Mouse (Mus musculus): Measurements from ENCODE around the gene Cideb.

The Cideb gene

DNA sequence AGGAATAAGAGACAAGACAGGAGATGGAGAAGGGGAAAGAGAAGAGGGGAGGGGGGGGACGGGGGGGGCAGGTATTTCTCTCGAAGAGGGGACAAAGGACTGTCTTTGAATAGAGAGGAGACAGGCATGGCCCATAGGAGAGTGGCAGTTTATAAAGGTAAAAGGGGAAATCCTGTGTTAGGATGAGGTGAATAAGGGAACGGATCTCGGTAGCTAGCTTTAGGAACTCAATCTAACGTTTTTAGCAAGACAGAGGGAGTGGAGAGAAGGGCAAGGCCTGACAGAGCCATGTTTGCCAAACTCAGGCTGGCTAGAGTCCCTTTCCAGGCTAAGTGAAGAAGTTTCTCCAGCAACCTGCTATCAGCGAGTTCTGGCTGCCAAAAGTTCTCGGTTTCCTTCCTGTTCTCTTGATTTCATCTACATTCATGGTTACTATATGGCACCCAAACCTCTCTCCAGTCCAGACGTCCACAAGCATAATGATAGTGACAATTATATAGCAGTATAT lies 35.8 kb downstream of the Cideb start:
- DNase-seq (ENCODE audit: low spot score in 2 of 2) = no peak

DNA sequence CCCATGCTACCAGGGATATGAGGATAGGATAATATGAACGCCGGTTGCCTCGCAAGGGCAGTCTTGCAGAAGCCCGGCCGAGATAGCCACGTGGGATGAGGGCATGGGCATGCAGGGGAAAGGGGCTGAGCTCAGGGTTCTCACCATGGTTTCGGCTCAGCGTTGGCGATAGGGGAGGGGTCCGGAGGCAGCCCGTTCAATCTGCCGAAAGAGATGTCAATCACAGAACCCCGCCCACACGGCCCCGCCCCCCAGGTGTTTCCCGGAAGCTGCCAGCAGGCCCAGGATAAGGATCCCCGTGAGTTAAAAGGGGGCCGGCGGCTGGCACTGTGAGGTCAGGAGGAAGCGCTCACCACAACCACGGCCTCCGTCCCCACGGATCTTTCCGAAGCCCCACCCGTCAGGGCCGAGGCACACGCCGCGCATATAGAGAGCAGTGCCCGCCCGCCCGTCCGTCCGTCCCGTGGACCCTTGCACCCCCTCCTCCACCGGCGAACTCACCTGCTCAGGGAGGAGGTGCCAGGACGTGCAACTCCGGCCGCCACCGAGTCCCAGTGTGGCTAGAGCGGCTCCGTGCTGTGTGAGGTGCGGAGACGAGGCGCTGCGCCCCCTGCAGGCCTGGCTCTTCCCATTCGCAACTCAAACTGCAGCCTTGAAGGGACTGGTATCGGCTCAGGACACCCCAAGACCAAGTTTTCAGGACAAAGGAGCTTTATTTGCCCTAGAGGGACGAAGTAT lies 36.4 kb downstream of the Cideb start, which contains the start of gene Rabggta:
Gene Rabggta, minus strand, starts transcription at position 564 of the 738 bp plus-strand sequence.
- peak; percentile 84 to 90 for DNase-seq (ENCODE audit: low spot score in 2 of 2)

DNA sequence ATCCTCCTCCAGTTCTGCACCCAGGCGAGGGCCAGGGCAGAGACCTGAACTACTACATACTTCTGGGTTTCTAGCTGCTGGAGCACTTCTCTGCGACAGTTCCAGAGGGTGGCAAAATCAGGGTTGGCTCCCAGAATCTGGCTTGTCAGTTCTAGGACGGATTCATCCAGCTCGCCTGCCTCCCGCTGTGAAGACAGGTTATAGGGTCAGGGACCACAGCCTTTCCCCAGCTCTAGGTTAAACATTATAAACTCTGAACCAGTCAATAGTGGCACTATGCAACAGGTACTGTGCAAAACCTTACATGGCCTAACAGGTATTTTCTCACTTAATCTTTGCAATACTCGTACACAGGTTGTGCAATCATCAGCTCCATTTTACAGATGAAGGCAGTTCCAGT lies 37.2 kb downstream of the Cideb start:
- no peak for DNase-seq (ENCODE audit: low spot score in 2 of 2)

DNA sequence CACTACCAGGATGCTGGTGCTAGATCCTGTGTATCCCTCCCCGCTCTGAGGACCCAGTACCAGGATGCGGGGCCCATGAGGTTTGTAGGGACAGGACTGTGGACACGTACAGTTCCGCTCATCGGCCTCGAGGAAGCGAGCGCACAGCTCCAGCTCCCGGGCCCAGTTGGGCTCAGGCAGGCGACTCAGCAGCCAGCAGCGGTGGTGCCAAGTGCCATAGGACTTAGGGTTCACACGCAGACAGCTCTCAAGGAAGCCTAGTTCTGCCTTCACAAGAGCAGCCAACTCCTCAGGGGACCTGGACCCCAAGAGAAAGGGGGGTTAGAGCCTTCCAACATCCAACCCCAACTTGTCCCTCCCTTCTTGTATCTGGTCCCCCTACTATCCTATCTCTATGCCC lies 37.6 kb downstream of the Cideb start:
- DNase-seq (ENCODE audit: low spot score in 2 of 2) = no peak

DNA sequence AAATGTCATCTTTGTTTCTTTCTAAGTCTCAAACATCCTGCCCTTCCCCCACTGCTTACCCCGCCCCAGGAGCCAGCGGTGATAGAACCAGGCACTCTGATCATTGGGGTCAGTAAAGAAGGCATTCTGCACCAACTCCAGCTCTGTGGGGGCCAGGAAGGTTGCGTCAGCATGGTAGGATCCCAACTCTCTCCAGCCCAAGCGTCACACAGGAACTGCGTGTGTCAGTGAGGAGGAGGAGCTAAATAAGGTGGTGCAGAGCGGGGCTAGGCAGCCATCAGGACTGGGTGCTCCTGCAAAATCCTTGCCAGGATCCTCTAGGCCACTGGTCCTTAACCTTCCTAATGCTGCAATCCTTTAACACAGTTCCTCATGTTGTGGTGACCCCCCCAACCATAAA lies 38.5 kb downstream of the Cideb start:
- no peak for DNase-seq (ENCODE audit: low spot score in 2 of 2)

DNA sequence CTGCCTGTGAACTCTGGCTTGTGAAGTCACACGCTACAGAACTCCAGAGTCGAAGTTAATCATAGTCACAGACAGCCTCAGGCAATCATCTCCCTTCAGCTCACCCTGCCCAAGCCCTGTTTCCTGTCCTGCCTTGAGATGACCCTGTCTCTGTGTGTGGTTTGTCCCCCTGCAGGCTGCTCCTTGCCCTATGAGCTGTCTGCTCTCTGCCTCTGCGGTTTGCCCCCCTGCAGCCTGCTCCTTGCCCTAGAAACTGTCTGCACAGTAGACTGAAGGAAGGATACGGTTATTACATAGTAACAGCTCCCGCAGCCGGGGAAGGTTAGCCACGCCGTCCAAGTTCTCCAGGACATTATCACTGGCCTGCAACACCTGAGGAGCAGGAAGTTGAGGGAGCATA lies 41.4 kb downstream of the Cideb start:
- no peak for DNase-seq (ENCODE audit: low spot score in 2 of 2)

DNA sequence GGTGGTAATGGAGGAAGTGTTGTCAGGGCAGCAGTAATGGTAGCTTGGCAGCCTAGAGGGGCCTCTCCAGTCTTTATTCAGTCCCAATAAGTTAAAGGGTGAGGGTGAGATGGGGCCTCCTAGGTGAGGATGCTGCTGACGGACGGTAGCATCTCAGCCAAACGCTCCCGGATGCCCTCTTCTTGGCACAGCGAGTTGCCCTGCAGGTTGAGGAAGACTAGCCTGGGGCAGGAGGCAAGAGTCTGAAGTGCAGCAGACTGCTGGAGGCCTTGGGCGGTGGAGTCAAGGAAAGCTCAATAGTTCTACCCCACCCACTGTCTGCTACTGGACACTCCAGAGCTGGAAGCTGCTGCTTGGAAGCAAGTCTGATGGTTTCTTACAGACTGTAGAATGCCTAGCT lies 42.0 kb downstream of the Cideb start:
- no peak for DNase-seq (ENCODE audit: low spot score in 2 of 2)

DNA sequence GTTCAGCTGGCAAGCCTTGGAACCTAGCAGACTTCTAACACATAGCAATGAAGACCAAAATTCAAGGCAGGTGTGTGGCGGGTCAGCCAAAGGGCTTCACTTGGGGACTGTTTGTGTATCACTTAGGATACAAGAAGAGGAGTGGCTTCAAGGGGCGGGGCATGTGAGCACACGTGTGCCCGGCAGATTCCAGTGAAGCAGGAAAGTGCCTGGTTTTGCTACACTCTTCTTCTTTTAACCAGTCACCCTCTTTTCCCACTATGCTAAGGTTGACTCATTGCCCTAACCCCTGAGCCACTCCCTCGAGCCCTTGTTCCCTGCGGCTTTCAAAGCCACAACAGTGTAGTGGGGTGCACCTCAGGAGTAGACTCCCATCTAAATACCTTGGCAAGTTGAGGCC lies 43.4 kb downstream of the Cideb start:
- DNase-seq (ENCODE audit: low spot score in 2 of 2) = no peak

DNA sequence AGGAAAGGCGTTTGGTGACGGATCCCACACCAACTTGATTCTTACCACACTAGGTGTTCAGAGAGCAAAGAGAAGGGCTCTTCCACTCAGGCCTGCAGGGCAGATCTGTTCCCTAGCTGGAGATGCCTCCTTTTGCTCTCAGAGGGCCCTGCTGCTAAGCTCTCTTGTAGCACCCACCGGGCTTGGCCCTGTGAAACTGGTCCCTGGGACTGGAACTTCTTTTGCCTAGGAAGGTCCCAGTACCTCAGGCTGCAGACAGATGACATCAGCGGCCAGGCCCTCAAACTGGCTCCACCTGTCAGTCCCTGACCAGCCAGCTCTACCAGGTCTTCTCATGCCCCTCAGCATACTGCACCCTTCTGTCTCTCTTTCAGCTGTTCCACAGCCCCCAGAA lies 44.5 kb downstream of the Cideb start, which contains the start of gene Tgm1:
Gene Tgm1, minus strand, starts transcription at position 198 of the 394 bp plus-strand sequence.
- no peak for DNase-seq (ENCODE audit: low spot score in 2 of 2)

DNA sequence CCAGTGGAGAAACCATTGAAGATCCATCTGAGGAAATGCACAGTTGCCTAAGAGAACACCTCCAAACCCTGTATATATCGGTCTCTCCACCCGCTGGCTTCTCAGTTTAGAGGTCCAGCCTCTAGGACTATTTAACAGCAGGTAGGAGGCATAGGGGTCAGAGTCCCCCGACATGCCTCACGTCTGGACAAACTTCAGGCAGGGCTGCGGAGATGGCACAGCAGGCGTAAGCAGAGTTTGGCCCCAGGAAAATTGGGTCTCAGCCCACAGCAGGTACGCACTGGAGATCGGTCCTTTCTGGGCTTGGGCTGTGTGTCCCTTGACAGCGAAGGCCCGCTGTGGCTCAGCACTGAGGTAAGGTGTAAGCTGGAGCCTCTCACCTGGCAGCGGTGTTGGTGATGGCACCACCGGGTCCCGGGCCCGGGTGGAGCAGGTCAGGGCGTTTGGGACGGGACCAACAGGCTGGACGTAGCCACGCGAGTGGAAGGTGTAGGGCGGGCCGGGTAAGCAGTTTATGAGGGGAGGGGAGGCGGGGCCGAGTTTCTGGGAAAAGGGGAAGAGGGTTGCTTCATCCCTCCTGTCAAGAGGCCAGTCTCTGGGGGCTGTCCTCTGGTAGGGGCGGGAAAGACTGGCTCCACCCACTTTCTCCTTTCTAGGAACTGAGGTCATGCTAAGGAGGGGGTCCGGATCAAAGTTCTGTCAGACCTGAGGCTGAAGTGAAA lies 45.1 kb downstream of the Cideb start:
- DNase-seq (ENCODE audit: low spot score in 2 of 2) = peak in 1 of 2 experiments; percentile 40

DNA sequence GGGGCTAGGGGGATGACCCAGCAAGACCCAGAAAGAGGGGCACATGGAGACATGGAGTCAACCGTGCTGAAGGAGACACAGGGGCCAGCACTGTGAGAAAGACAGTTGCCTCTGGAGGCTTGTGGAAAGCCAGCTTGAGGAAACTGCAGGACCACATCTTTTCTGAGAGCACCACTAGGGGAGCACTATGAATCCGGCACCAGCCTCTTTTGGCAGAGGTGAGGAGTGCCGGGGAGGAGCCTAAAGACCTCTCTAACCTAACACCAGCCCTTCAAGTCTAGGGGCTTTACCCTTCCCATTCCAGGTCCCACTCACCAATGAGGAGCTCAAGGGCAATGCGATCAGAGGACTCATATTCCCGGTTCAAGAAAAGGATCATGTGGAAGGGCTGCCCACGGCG lies 46.5 kb downstream of the Cideb start:
- DNase-seq (ENCODE audit: low spot score in 2 of 2) = no peak

DNA sequence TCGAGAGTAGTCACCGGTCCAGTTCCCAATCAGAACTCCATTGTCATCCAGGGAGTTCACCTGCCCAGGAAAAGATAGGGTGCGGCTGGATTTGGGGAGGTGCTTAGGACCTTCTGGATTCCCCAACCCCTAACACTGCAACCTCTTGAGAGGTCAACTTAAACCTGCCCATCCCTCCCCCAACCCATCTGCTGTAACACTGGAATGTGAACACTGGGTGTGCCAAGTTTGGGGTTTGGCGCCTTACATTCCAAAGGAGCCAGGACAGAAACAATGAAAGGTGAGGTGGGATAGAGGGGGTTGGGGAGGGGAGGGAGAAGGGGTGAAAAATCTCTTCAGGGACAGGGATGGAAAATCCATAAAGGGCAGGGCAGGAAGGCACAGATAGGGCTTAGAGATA lies 48.7 kb downstream of the Cideb start:
- no peak for DNase-seq (ENCODE audit: low spot score in 2 of 2)

DNA sequence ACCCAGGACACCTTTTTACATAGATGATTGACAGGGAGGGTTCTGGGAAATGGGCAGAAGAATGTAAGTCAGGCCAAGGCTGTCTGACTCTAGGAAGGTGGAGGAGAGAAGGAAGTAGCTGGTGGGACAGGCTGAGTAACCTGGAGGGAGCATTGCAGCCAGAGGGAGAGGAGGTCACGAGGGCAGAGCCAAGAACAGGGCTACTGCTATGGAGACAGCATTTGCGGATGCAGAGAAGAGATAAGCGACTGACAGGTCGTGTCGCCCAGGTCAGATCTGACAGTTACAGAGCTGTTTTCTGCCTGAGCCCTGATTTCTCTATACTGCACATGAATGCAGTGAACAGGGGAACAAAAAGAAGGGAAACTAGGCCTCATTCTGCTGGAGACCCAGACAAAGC lies 50.9 kb downstream of the Cideb start:
- no peak for DNase-seq (ENCODE audit: low spot score in 2 of 2)

DNA sequence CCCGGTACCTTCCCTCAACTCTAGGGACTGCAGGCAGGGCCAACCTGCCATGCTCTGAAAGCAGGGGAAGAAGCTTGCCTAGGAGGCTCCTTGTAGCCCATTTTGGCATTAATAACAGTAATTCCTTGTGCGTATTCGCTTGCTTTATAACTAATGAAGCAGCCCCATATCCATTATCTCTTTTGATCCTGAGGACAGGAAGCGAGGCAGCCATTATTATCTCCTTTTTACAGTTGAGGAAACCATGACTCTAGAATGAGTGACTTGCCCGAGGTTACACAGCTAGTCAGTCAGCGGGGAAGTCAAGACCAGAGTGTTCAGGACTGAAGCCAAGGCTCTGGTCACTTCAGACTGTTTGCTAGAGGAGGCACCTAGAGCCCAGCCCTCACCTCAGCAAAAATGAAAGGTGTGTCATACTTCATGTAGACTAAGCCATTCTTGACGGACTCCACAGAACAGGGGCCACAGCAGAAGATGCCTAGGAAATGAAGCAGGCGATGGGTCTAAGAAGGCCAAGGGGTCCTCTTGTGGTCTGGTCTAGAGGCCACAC lies 52.1 kb downstream of the Cideb start:
- DNase-seq (ENCODE audit: low spot score in 2 of 2) = no peak
